Mouse (Mus musculus) lung, postnatal 0 days (tissue): ENCODE measurements around the gene Mtif3. TPM values are rescaled to one million over a fixed set of nuclear protein-coding genes. Genes with fewer than 3 reads are reported as not detected.

Experiments
- ATAC-seq: fragments of 200-750 bp; cut with Nextera tagmentation; 2 replicates; pipeline ENCODE4 v1.8.0; 2017; ENCODE audit warnings: moderate library complexity
- DNase-seq: peaks from one replicate; pipeline ENCODE4 v3.0.0-alpha.2; 2016; ENCODE audit warnings: low spot score
- H3K27ac ChIP-seq: fragments of 300-500 bp; sonication (generic); 2 replicates; pipeline ENCODE4 v1.5.1; 2014; ENCODE audit warnings: antibody characterized with exemption, mild to moderate bottlenecking, low read length, mixed read lengths
- H3K27me3 ChIP-seq: fragments of 300-500 bp; sonication (generic); replicated peaks from 2 replicates; pipeline ENCODE4 v1.6.1; 2014; ENCODE audit warnings: low read length, mixed read lengths; ENCODE audit not compliant: insufficient read depth
- H3K36me3 ChIP-seq: fragments of 300-500 bp; sonication (generic); 2 replicates; pipeline ENCODE4 v1.6.1; 2014; ENCODE audit warnings: low read length, mixed read lengths; ENCODE audit not compliant: insufficient read depth
- H3K4me1 ChIP-seq: fragments of 300-500 bp; sonication (generic); 2 replicates; pipeline ENCODE4 v1.6.1; 2014; ENCODE audit warnings: antibody characterized with exemption, low read depth, low read length, mixed read lengths; ENCODE audit not compliant: insufficient read depth
- H3K4me2 ChIP-seq: fragments of 300-500 bp; sonication (generic); replicated peaks from 2 replicates; pipeline ENCODE4 v1.6.1; 2014; ENCODE audit warnings: low read depth, mild to moderate bottlenecking, low read length, moderate library complexity, mixed read lengths
- H3K4me3 ChIP-seq: fragments of 300-500 bp; sonication (generic); 2 replicates; pipeline ENCODE4 v1.5.1; 2014; ENCODE audit warnings: low read depth, low read length
- H3K9ac ChIP-seq: fragments of 300-500 bp; sonication (generic); replicated peaks from 2 replicates; pipeline ENCODE4 v1.6.1; 2014; ENCODE audit warnings: low read depth, mild to moderate bottlenecking
- H3K9me3 ChIP-seq: fragments of 300-500 bp; sonication (generic); 2 replicates; pipeline ENCODE4 v1.6.1; 2016; ENCODE audit warnings: low read length, mixed read lengths
- CTCF ChIP-seq: IDR thresholded peaks from 2 replicates; pipeline ENCODE4 v1.5.1; 2016; ENCODE audit warnings: antibody characterized with exemption, mild to moderate bottlenecking
- EP300 ChIP-seq: IDR thresholded peaks from 2 replicates; pipeline ENCODE4 v1.6.1; 2016; ENCODE audit warnings: antibody characterized with exemption, mild to moderate bottlenecking, control low read depth
- WGBS: fragments of 180-500 bp; shearing (Covaris S2); extraction: QIAGEN DNeasy Blood & Tissue Kit; methylation state at CpG from one replicate; pipeline ENCODE4 v1.1.7; 2014; 5-methylcytosine and 5-hydroxymethylcytosine counted together
- polyA plus RNA-seq: library from polyadenylated mRNA; unstranded; fragments of >200 nt; fragmentation: Nextera tagmentation; extraction: Ambion mirVana; gene quantifications from 2 replicates; pipeline ENCODE4 v1.2.1, GENCODE M21; 2015

Gene Mtif3
- polyA plus RNA-seq, 1 experiment from 2014 or later, result 19.2 TPM

GRCm38 (mm10) chr5:146914088-146914766, 49.4 kb downstream of the Mtif3 start:
- Histone ChIP-seq H3K4me3 (no peak overlapping the region), H3K9me3 (no peaks in the 10 kb centered on the region), H3K27me3 (no peaks in the 10 kb centered on the region), H3K27ac (no peak overlapping the region), H3K4me2 (no peak overlapping the region), H3K36me3 (no peaks in the 10 kb centered on the region), H3K9ac (no peak overlapping the region), H3K4me1 (no peaks in the 10 kb centered on the region)
- DNase-seq, result peak; percentile 62
- no peak for TF ChIP-seq EP300
- TF ChIP-seq CTCF, result peak; percentile 87
- WGBS, result 18% methylated on average over 9 of the region's 9 CpGs
- peak; percentile 65 for ATAC-seq

GRCm38 (mm10) chr5:146913355-146913754, 50.2 kb downstream of the Mtif3 start:
- no peak for TF ChIP-seq EP300
- no peak for TF ChIP-seq CTCF
- ATAC-seq, result no peak
- H3K27me3 ChIP-seq, result no peaks in the 10 kb centered on the region
- H3K36me3 ChIP-seq, result no peaks in the 10 kb centered on the region
- no peaks in the 10 kb centered on the region for H3K4me1 ChIP-seq
- DNase-seq, result no peak
- H3K27ac ChIP-seq, result no peak overlapping the region
- no peaks in the 10 kb centered on the region for H3K9me3 ChIP-seq
- WGBS, result 75% methylated on average over 7 of the region's 7 CpGs
- H3K4me2 ChIP-seq, result no peak overlapping the region
- no peak overlapping the region for H3K9ac ChIP-seq
- no peak overlapping the region for H3K4me3 ChIP-seq

GRCm38 (mm10) chr5:146912206-146912605, 51.4 kb downstream of the Mtif3 start:
- no peaks in the 10 kb centered on the region for H3K36me3 ChIP-seq
- no peak overlapping the region for H3K4me2 ChIP-seq
- no peak overlapping the region for H3K4me3 ChIP-seq
- ATAC-seq (peak; percentile 83), DNase-seq (peak; percentile 62)
- WGBS, result 11% methylated on average over 9 of the region's 9 CpGs
- H3K9ac ChIP-seq, result no peak overlapping the region
- no peaks in the 10 kb centered on the region for H3K9me3 ChIP-seq
- H3K27me3 ChIP-seq, result no peaks in the 10 kb centered on the region
- H3K27ac ChIP-seq, result no peak overlapping the region
- TF ChIP-seq CTCF, result no peak
- no peak for TF ChIP-seq EP300
- H3K4me1 ChIP-seq, result no peaks in the 10 kb centered on the region

GRCm38 (mm10) chr5:146908629-146909028, 55.0 kb downstream of the Mtif3 start:
- H3K4me3 ChIP-seq, result no peak overlapping the region
- no peaks in the 10 kb centered on the region for H3K27me3 ChIP-seq
- H3K27ac ChIP-seq, result no peak overlapping the region
- TF ChIP-seq EP300, result no peak
- peak; percentile 45; the same call in 1 of the 2 replicates for TF ChIP-seq CTCF
- no peaks in the 10 kb centered on the region for H3K9me3 ChIP-seq
- DNase-seq, result no peak
- ATAC-seq, result no peak
- H3K4me1 ChIP-seq, result no peaks in the 10 kb centered on the region
- no peaks in the 10 kb centered on the region for H3K36me3 ChIP-seq
- no peak overlapping the region for H3K4me2 ChIP-seq
- WGBS, result 37% methylated on average over 11 of the region's 11 CpGs
- no peak overlapping the region for H3K9ac ChIP-seq

- 29% methylated on average over 5 of the region's 5 CpGs for WGBS
- peak; percentile 30 for DNase-seq
- 0 out of 2 replicates have a peak, but pooled peaks have one; percentile 12 for ATAC-seq
- Histone ChIP-seq H3K4me1 (no peaks in the 10 kb centered on the region), H3K27me3 (no peaks in the 10 kb centered on the region), H3K36me3 (no peaks in the 10 kb centered on the region), H3K4me3 (no peak overlapping the region), H3K9ac (no peak overlapping the region), H3K4me2 (no peak overlapping the region), H3K27ac (no peak overlapping the region), H3K9me3 (no peaks in the 10 kb centered on the region)
- TF ChIP-seq EP300 (no peak), CTCF (no peak)
These were observed 56.1 kb downstream of the Mtif3 start for GRCm38 (mm10) chr5:146907533-146907932.

- TF ChIP-seq EP300, result no peak
- TF ChIP-seq CTCF, result peak; percentile 94
- Histone ChIP-seq H3K27ac (no peak overlapping the region), H3K4me2 (no peak overlapping the region), H3K4me3 (no peak overlapping the region), H3K36me3 (no peaks in the 10 kb centered on the region), H3K9me3 (no peaks in the 10 kb centered on the region), H3K9ac (no peak overlapping the region), H3K4me1 (no peaks in the 10 kb centered on the region), H3K27me3 (no peaks in the 10 kb centered on the region)
- no peak for ATAC-seq
- WGBS, result 22% methylated on average over 14 of the region's 14 CpGs
- peak; percentile 74 for DNase-seq
These were observed 58.0 kb downstream of the Mtif3 start for GRCm38 (mm10) chr5:146905486-146906172.
